Mouse (Mus musculus) embryonic facial prominence, embryonic 11.5 days (tissue): ENCODE results near the gene Akirin1. TPM values are rescaled to one million over a fixed set of nuclear protein-coding genes. Genes with fewer than 3 reads are reported as not detected.

Source experiments
- ATAC-seq: fragments of 200-750 bp; cut with Nextera tagmentation; replicated peaks from 2 replicates; pipeline ENCODE4 v1.8.0; 2017; ENCODE audit warnings: low read depth; ENCODE audit not compliant: insufficient number of reproducible peaks, low FRiP score, low TSS enrichment
- DNase-seq: peaks from one replicate; pipeline ENCODE4 v3.0.0-alpha.2; 2015; ENCODE audit warnings: low spot score
- H3K27ac ChIP-seq: fragments of 300-500 bp; sonication (generic); replicated peaks from 2 replicates; pipeline ENCODE4 v1.5.1; 2014; ENCODE audit warnings: mild to moderate bottlenecking, low read depth, low read length, control low read depth
- H3K27me3 ChIP-seq: fragments of 300-500 bp; sonication (generic); 2 replicates; pipeline ENCODE4 v1.6.1; 2014; ENCODE audit warnings: mild to moderate bottlenecking, low read length, moderate library complexity, mixed read lengths; ENCODE audit not compliant: control insufficient read depth, insufficient read depth
- H3K36me3 ChIP-seq: fragments of 300-500 bp; sonication (generic); replicated peaks from 2 replicates; pipeline ENCODE4 v1.6.1; 2014; ENCODE audit warnings: low read depth, mild to moderate bottlenecking, low read length, moderate library complexity, mixed read lengths; ENCODE audit not compliant: control insufficient read depth, insufficient read depth
- H3K4me1 ChIP-seq: fragments of 300-500 bp; sonication (generic); 2 replicates; pipeline ENCODE4 v1.6.1; 2014; ENCODE audit warnings: low read length, mixed read lengths; ENCODE audit not compliant: control insufficient read depth, insufficient read depth
- H3K4me2 ChIP-seq: fragments of 300-500 bp; sonication (generic); 2 replicates; pipeline ENCODE4 v1.6.1; 2014; ENCODE audit warnings: low read depth, mild to moderate bottlenecking, control low read depth, low read length, moderate library complexity
- H3K4me3 ChIP-seq: fragments of 300-500 bp; sonication (generic); 2 replicates; pipeline ENCODE4 v1.5.1; 2014; ENCODE audit warnings: low read depth, low read length, control low read depth
- H3K9ac ChIP-seq: fragments of 300-500 bp; sonication (generic); replicated peaks from 2 replicates; pipeline ENCODE4 v1.6.1; 2014; ENCODE audit warnings: mild to moderate bottlenecking, control low read depth, low read length
- H3K9me3 ChIP-seq: fragments of 300-500 bp; sonication (generic); replicated peaks from 2 replicates; pipeline ENCODE4 v1.6.1; 2016; ENCODE audit warnings: mild to moderate bottlenecking, low read length, inconsistent platforms, mixed read lengths; ENCODE audit not compliant: control insufficient read depth
- WGBS: fragments of 180-500 bp; shearing (Covaris S2); extraction: QIAGEN DNeasy Blood & Tissue Kit; methylation state at CpG from one replicate; pipeline ENCODE4 v1.1.7; 2014; 5-methylcytosine and 5-hydroxymethylcytosine counted together
- polyA plus RNA-seq: library from polyadenylated mRNA; unstranded; fragments of >200 nt; fragmentation: Nextera tagmentation; extraction: Ambion mirVana; gene quantifications from 2 replicates; pipeline ENCODE4 v1.2.1, GENCODE M21; 2014

The Akirin1 gene
- 87.2 and 88.0 TPM in 2 replicates for polyA plus RNA-seq

DNA sequence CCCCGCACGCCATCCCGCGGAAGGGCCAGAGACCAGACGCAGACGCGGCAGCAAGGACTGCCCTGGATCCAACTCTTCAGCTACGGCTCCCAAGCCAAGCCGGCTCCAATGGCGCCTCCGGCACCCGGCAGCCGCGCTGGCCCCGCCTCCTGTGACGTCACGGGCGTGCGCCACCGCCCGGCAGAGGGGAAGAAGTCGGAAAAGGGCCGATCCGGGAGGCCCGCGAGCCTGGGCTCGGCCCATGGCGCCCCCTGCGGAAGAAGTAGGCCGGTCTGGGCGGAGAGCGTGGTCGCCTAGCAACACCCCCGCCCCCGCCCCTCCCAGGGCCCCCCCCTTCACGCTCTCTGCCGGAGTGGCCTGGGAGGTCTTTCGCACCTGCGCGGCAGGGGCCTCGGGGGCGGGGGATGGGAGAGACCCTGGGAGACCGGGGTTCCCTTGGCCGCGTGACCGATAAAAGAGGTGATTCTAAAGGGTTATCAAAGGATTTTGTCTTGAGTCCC lies at the start of gene Akirin1:
Gene Akirin1, minus strand, starts transcription at position 194 of the 500 bp plus-strand sequence.
- no peaks in the 10 kb centered on the region; the same call in 1 of the 2 replicates for H3K4me1 ChIP-seq
- peak; percentile 98 for ATAC-seq
- no peaks in the 10 kb centered on the region for H3K9me3 ChIP-seq
- no peaks in the 10 kb centered on the region for H3K36me3 ChIP-seq
- 0% methylated on average over 30 of the region's 46 CpGs for WGBS
- peak within 1 kb of the TSS; percentile 67 for H3K4me2 ChIP-seq
- DNase-seq = peak; percentile 97
- peak within 1 kb of the TSS; percentile 96 for H3K4me3 ChIP-seq
- H3K27ac ChIP-seq = peak within 1 kb of the TSS; percentile 86
- no peaks in the 10 kb centered on the region for H3K27me3 ChIP-seq
- H3K9ac ChIP-seq = peak within 1 kb of the TSS; percentile 88

DNA sequence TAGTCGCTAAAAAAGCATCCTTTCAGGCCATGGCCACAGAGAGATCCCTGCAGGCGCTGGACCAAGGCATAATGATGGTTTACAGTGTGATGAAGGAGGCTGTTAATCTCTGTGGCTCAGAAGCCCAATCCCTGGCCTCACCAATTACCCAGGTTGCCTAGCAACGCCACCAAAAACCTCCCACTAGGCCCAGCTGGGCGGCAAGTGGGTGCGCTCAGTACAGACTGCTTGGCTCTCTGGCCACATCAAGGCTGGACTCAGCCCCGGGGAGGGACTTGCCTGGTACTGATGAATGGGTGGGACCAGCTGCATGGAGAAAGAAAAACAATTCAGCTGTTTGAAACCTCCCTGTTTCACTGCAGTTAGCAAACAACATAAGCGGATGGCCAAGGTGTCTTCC lies 47.7 kb upstream of the Akirin1 start:
- H3K9me3 ChIP-seq = no peaks in the 10 kb centered on the region
- H3K4me1 ChIP-seq = no peaks in the 10 kb centered on the region
- H3K27me3 ChIP-seq = no peaks in the 10 kb centered on the region
- H3K4me2 ChIP-seq = no peak overlapping the region
- 48% methylated on average over 7 of the region's 7 CpGs for WGBS
- no peak overlapping the region for H3K27ac ChIP-seq
- no peak overlapping the region for H3K4me3 ChIP-seq
- no peak for ATAC-seq
- peak; percentile 40 for DNase-seq
- H3K9ac ChIP-seq = no peak overlapping the region
- no peaks in the 10 kb centered on the region for H3K36me3 ChIP-seq

DNA sequence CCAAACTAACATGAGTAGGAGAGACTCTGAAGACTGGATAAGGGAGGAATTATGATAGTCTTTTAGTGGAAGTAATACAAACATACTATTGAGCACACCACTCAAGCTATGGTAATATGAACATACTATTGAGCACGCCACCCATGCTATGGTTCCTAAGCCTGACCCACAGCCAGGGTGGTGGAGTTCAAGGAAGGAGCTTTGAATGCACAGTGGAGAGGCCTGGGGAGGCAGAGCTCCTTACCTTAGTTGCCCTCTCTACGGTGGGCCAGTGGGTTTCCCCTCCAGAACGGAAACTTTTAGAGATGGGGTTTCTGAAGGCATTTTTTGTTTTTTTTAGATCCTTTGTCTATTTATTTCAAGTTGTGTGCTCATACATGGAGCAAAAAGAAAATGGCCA lies 47.3 kb upstream of the Akirin1 start:
- H3K27ac ChIP-seq = no peak overlapping the region
- no peak overlapping the region for H3K4me2 ChIP-seq
- H3K9me3 ChIP-seq = no peaks in the 10 kb centered on the region
- no peaks in the 10 kb centered on the region for H3K4me1 ChIP-seq
- H3K4me3 ChIP-seq = no peak overlapping the region
- no peak for ATAC-seq
- DNase-seq = no peak
- no peak overlapping the region for H3K9ac ChIP-seq
- H3K36me3 ChIP-seq = no peaks in the 10 kb centered on the region
- H3K27me3 ChIP-seq = no peaks in the 10 kb centered on the region
- 82% methylated on average over 3 of the region's 3 CpGs for WGBS

DNA sequence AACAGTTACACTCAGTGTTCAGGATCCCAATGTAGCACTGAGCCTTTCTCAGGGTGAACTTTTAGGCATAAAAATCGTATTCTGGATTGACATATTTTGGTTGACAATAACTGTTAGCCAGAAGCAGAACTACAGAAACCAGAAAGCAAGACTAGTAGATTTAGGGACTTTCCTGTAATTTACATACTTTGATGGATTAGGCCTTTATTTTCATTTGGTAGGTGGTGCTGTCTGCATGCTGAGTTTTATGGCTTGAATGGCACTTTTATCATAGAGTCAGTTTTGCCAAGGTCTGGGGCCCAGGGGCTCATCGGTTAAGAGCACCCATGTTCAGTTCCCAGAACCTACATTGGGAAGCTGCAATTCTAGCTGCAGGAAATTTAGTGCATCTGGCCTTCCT lies 44.9 kb upstream of the Akirin1 start:
- 73% methylated on average over 2 of the region's 2 CpGs for WGBS
- Histone ChIP-seq H3K4me2 (no peak overlapping the region), H3K36me3 (no peaks in the 10 kb centered on the region), H3K9ac (no peak overlapping the region), H3K4me3 (no peak overlapping the region), H3K4me1 (no peaks in the 10 kb centered on the region), H3K27ac (no peak overlapping the region), H3K27me3 (no peaks in the 10 kb centered on the region), H3K9me3 (no peaks in the 10 kb centered on the region)
- ATAC-seq = no peak
- no peak for DNase-seq

DNA sequence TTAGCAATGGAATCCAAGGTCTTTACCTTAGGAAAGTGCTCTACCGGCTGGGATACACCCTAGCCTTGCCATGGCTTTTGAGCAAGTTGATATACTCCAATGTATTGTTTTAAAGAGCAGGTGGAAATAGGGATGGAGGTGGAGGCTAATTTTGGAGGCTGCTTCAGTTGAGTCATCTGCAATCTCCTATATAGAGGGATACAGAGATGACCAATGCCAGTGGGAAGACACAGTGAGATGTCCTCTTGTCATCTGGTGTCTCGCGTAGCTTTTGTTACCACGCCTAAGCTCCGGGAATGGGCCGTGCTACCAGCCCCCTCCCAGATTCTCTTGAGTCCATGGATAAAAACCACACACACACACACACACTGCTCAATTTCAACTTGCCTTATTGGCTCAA lies 43.0 kb upstream of the Akirin1 start:
- no peak overlapping the region for H3K27ac ChIP-seq
- no peak for DNase-seq
- ATAC-seq = no peak
- no peak overlapping the region for H3K9ac ChIP-seq
- H3K4me3 ChIP-seq = no peak overlapping the region
- no peaks in the 10 kb centered on the region for H3K9me3 ChIP-seq
- no peaks in the 10 kb centered on the region for H3K36me3 ChIP-seq
- no peak overlapping the region for H3K4me2 ChIP-seq
- no peaks in the 10 kb centered on the region for H3K27me3 ChIP-seq
- WGBS = 90% methylated on average over 6 of the region's 6 CpGs
- no peaks in the 10 kb centered on the region for H3K4me1 ChIP-seq

DNA sequence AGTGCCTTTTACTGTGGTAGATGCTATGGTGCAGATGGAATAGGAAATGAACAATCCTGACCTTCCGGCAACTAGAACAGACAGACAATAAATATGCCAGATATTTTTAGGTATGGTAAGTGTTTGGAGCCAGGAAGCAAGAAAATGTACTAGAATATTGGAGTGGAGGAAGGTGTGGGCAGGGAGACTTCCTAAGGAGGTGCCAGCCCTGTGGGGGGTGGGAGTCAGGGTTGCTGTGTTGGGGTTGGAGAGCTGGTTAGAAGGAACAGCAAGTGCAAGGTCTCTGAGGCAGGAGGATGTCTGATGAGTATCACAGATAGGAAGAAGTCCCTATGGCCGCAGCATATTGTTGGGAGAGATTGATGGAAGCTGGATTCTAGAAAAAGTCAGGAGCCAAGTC lies 42.5 kb upstream of the Akirin1 start:
- Histone ChIP-seq H3K4me1 (no peaks in the 10 kb centered on the region), H3K27ac (no peak overlapping the region), H3K9me3 (no peaks in the 10 kb centered on the region), H3K9ac (no peak overlapping the region), H3K27me3 (no peaks in the 10 kb centered on the region), H3K4me2 (no peak overlapping the region), H3K36me3 (no peaks in the 10 kb centered on the region), H3K4me3 (no peak overlapping the region)
- no peak for DNase-seq
- no peak for ATAC-seq
- 93% methylated on average over 2 of the region's 2 CpGs for WGBS

DNA sequence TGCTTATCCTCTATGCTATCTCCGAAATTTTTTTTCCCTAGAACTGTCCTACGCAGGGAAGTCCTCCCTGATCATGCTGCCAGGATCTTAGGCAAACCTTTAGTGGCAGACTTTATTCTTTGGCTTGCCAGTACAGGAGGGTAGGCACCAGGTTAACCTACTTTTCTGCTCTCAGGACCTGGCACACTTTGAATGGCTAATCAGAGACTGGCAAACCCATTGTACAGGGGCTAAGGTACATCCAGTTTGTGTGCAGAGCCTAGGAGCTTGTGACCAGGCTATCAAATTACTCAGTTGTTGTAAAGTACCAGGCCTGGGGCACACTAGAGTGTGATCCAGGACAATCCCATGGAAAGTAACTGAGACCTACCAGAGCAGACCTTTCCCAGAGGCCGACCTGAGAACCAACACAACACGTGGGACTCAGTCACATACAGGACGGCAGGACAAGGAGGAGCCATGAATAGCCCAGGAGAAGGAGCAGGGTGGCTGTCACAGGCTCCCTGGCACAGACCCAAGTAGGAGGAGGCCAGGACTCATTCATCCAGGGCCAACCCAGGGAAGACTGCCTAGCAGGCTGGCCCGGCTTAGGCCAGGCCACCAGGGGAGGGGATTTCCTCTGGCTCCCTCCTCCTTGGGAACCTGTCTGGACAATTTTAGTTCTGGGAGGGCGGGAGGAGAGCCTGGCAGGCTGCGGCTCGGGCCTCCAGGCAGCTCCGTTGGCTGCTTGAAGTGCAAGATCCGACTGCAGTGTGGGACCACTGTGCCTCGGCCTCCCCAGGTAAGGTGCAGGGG lies 37.2 kb upstream of the Akirin1 start, which contains the start of gene Rhbdl2:
Gene Rhbdl2, plus strand, starts transcription at position 684 of the 795 bp plus-strand sequence.
- ATAC-seq (peak; percentile 75; the same call in 1 of the 2 replicates), DNase-seq (peak; percentile 42)
- no peak within 1 kb of the TSS for H3K27ac ChIP-seq
- H3K4me2 ChIP-seq = no peak within 1 kb of the TSS; the same call in 1 of the 2 replicates
- H3K9me3 ChIP-seq = no peaks in the 10 kb centered on the region
- no peaks in the 10 kb centered on the region for H3K27me3 ChIP-seq
- no peak within 1 kb of the TSS for H3K4me3 ChIP-seq
- H3K36me3 ChIP-seq = no peaks in the 10 kb centered on the region
- WGBS = 29% methylated on average over 11 of the region's 12 CpGs
- no peaks in the 10 kb centered on the region for H3K4me1 ChIP-seq
- H3K9ac ChIP-seq = no peak within 1 kb of the TSS

DNA sequence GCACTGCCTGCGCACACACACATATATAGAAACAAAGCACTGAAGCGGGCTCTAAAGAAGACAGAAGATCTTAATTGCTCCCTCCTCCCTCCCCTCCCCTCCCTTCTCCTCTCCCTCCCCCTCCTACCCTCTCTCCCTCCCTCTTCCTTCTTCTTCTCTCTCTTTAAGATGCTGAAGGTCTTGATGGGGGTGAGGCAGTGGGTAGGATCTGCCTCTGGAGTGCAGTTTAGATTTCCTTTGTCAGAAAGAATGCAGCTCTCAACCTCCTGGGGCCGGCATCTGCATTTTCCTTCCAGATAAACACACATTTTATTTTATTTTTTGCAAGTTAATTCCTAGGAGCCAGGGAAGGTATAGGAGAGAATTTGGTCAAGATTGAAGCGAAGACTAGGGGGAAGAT lies 18.1 kb upstream of the Akirin1 start:
- no peak for DNase-seq
- WGBS = 72% methylated on average over 4 of the region's 4 CpGs
- no peaks in the 10 kb centered on the region for H3K27me3 ChIP-seq
- no peak overlapping the region for H3K4me3 ChIP-seq
- H3K36me3 ChIP-seq = no peaks in the 10 kb centered on the region
- H3K4me1 ChIP-seq = no peaks in the 10 kb centered on the region
- no peak for ATAC-seq
- H3K27ac ChIP-seq = no peak overlapping the region
- no peaks in the 10 kb centered on the region for H3K9me3 ChIP-seq
- no peak overlapping the region for H3K4me2 ChIP-seq
- H3K9ac ChIP-seq = no peak overlapping the region
